Mouse (Mus musculus): ENCODE data around the gene Spsb3. TPM values are rescaled to one million over a fixed set of nuclear protein-coding genes. Genes with fewer than 3 reads are reported as not detected.

The Spsb3 gene
- polyA plus RNA-seq, 1 experiment from 2014 or later = 51.5 TPM

Other genes with a start within 250 kb of the Spsb3 start
- gene Slc9a3r2, start 236.3 kb upstream of the Spsb3 start, polyA plus RNA-seq (2016; fragmentation: Nextera tagmentation; extraction: Ambion mirVana) = 39.2 and 39.6 TPM in 2 replicates
- gene Npw, start 228.2 kb upstream of the Spsb3 start, polyA plus RNA-seq (2016; fragmentation: Nextera tagmentation; extraction: Ambion mirVana) = not detected in 2 replicates
- gene Zfp598, start 217.0 kb upstream of the Spsb3 start, polyA plus RNA-seq (2016; fragmentation: Nextera tagmentation; extraction: Ambion mirVana) = 23.0 and 25.2 TPM in 2 replicates
- 30.6 and 32.1 TPM in 2 replicates for gene Syngr3, start 196.7 kb upstream of the Spsb3 start, polyA plus RNA-seq (2016; fragmentation: Nextera tagmentation; extraction: Ambion mirVana)
- 42.2 and 42.4 TPM in 2 replicates for gene Gfer, start 190.5 kb upstream of the Spsb3 start, polyA plus RNA-seq (2016; fragmentation: Nextera tagmentation; extraction: Ambion mirVana)
- gene Noxo1, start 190.4 kb upstream of the Spsb3 start, polyA plus RNA-seq (2016; fragmentation: Nextera tagmentation; extraction: Ambion mirVana) = 3.6 and 4.8 TPM in 2 replicates
- gene Tbl3, start 179.0 kb upstream of the Spsb3 start, polyA plus RNA-seq (2016; fragmentation: Nextera tagmentation; extraction: Ambion mirVana) = 76.9 and 79.7 TPM in 2 replicates
- gene Rnf151, start 168.6 kb upstream of the Spsb3 start, polyA plus RNA-seq (2016; fragmentation: Nextera tagmentation; extraction: Ambion mirVana) = 0.18 and 0.35 TPM in 2 replicates
- gene Rps2, start 168.5 kb upstream of the Spsb3 start, polyA plus RNA-seq (2016; fragmentation: Nextera tagmentation; extraction: Ambion mirVana) = 795 and 841 TPM in 2 replicates
- 199 and 214 TPM in 2 replicates for gene Ndufb10, start 162.2 kb upstream of the Spsb3 start, polyA plus RNA-seq (2016; fragmentation: Nextera tagmentation; extraction: Ambion mirVana)
- gene Rpl3l, start 158.8 kb upstream of the Spsb3 start, polyA plus RNA-seq (2016; fragmentation: Nextera tagmentation; extraction: Ambion mirVana) = not detected in 2 replicates
- 21.8 and 22.6 TPM in 2 replicates for gene Msrb1, start 150.0 kb upstream of the Spsb3 start, polyA plus RNA-seq (2016; fragmentation: Nextera tagmentation; extraction: Ambion mirVana)
- gene Hs3st6, start 133.7 kb upstream of the Spsb3 start, polyA plus RNA-seq (2016; fragmentation: Nextera tagmentation; extraction: Ambion mirVana) = 2.5 and 4.8 TPM in 2 replicates
- gene Meiob, start 82.4 kb upstream of the Spsb3 start, polyA plus RNA-seq (2016; fragmentation: Nextera tagmentation; extraction: Ambion mirVana) = not detected in 2 replicates
- gene Hagh, start 46.5 kb upstream of the Spsb3 start, polyA plus RNA-seq (2016; fragmentation: Nextera tagmentation; extraction: Ambion mirVana) = 32.3 and 32.4 TPM in 2 replicates
- 18.6 and 20.9 TPM in 2 replicates for gene Fahd1, start 36.3 kb upstream of the Spsb3 start, polyA plus RNA-seq (2016; fragmentation: Nextera tagmentation; extraction: Ambion mirVana)
- 0.23 and 0.36 TPM in 2 replicates for gene Igfals, start 20.6 kb upstream of the Spsb3 start, polyA plus RNA-seq (2016; fragmentation: Nextera tagmentation; extraction: Ambion mirVana)
- gene Nubp2, start 294 bp upstream of the Spsb3 start, polyA plus RNA-seq (2016; fragmentation: Nextera tagmentation; extraction: Ambion mirVana) = 62.3 and 63.5 TPM in 2 replicates
- gene Eme2, start 8.4 kb downstream of the Spsb3 start, polyA plus RNA-seq (2016; fragmentation: Nextera tagmentation; extraction: Ambion mirVana) = 39.3 and 45.5 TPM in 2 replicates
- 85.1 and 86.7 TPM in 2 replicates for gene Mrps34, start 8.5 kb downstream of the Spsb3 start, polyA plus RNA-seq (2016; fragmentation: Nextera tagmentation; extraction: Ambion mirVana)
- 49.8 and 50.4 TPM in 2 replicates for gene Nme3, start 9.9 kb downstream of the Spsb3 start, polyA plus RNA-seq (2016; fragmentation: Nextera tagmentation; extraction: Ambion mirVana)
- gene Mapk8ip3, start 50.3 kb downstream of the Spsb3 start, polyA plus RNA-seq (2016; fragmentation: Nextera tagmentation; extraction: Ambion mirVana) = 84.7 and 86.0 TPM in 2 replicates
- gene Jpt2, start 74.0 kb downstream of the Spsb3 start, polyA plus RNA-seq (2016; fragmentation: Nextera tagmentation; extraction: Ambion mirVana) = 210 and 212 TPM in 2 replicates
- gene Cramp1l, start 129.1 kb downstream of the Spsb3 start, polyA plus RNA-seq (2016; fragmentation: Nextera tagmentation; extraction: Ambion mirVana) = 13.8 and 13.9 TPM in 2 replicates
- gene Ift140, start 129.4 kb downstream of the Spsb3 start, polyA plus RNA-seq (2016; fragmentation: Nextera tagmentation; extraction: Ambion mirVana) = 26.7 and 27.6 TPM in 2 replicates
- gene Tmem204, start 196.9 kb downstream of the Spsb3 start, polyA plus RNA-seq (2016; fragmentation: Nextera tagmentation; extraction: Ambion mirVana) = 8.5 and 9.5 TPM in 2 replicates
- 42.5 and 43.2 TPM in 2 replicates for gene Telo2, start 229.3 kb downstream of the Spsb3 start, polyA plus RNA-seq (2016; fragmentation: Nextera tagmentation; extraction: Ambion mirVana)
- gene Ptx4, start 234.1 kb downstream of the Spsb3 start, polyA plus RNA-seq (2016; fragmentation: Nextera tagmentation; extraction: Ambion mirVana) = not detected in 2 replicates
- 24.4 and 26.9 TPM in 2 replicates for gene Clcn7, start 246.7 kb downstream of the Spsb3 start, polyA plus RNA-seq (2016; fragmentation: Nextera tagmentation; extraction: Ambion mirVana)

All from hindbrain, embryonic 12.5 days (tissue).